Mouse (Mus musculus): ENCODE measurements around the gene Lmo7.

DNA sequence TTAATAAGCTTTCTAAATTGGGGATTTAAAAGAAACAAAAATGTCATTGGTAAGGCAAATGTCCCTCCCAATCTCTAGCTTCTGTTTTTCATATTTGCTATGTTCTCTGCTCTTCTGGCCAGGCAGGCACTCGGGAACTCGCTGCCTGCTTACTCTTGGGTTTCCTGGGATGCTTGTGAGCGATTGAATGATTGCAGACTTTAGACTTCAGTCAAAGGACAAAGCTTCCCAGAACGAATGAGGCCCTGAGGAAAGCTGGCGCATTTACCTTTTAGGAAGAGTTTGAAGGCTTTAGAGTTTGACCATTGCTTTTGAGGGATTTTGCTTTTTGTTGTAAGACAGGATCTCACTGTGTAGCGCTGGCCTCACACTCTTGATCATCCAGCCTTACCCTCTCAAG lies 42.1 kb upstream of the Lmo7 start:
- TF ChIP-seq CTCF (IDR thresholded peaks at IDR 0.05; ENCODE audit: extremely low read depth, insufficient read depth, insufficient read length, insufficient replicate concordance): no peak
- no peak for TF ChIP-seq POLR2A (IDR thresholded peaks at IDR 0.05; ENCODE audit: low read depth, low read length)

All from spleen, adult 2 months (tissue).